In genomic region chr9:99032031-99032430, GRCm38 (mm10) we compare ENCODE assay signal across 27 mouse cellular contexts. TPM values are rescaled to one million over a fixed set of nuclear protein-coding genes. Genes with fewer than 3 reads are reported as not detected.
"Had no signal": no experiment of that assay in that cellular context is flagged by ENCODE, and none has a peak within 500 bp of the region (broad histone marks: within the 10 kb centered on the region; RNA-seq: fewer than 3 reads in every experiment).

No protein-coding gene starts in this region.

- H3K9me3 ChIP-seq: heart, embryonic 13.5 days; heart, embryonic 15.5 days; hindbrain, embryonic 13.5 days; hindbrain, embryonic 15.5 days; limb, embryonic 10.5 days; limb, embryonic 12.5 days; liver, embryonic 13.5 days had no signal

- H3K9ac ChIP-seq: heart, embryonic 13.5 days; heart, embryonic 15.5 days; hindbrain, embryonic 13.5 days; hindbrain, embryonic 15.5 days; limb, embryonic 12.5 days; liver, embryonic 13.5 days had no signal

- ATAC-seq: hindbrain, postnatal 0 days had no signal

- H3K27me3 ChIP-seq: heart, embryonic 13.5 days; heart, embryonic 15.5 days; hindbrain, embryonic 13.5 days; hindbrain, embryonic 15.5 days; limb, embryonic 12.5 days; liver, embryonic 13.5 days had no signal

- H3K4me1 ChIP-seq: heart, embryonic 13.5 days; heart, embryonic 15.5 days; hindbrain, embryonic 13.5 days; hindbrain, embryonic 15.5 days; limb, embryonic 10.5 days; limb, embryonic 12.5 days had no signal

- DNase-seq: gastrocnemius, postnatal 14 days; gastrocnemius, postnatal 36 days; heart, adult 11 months; heart, adult 2 months; heart, postnatal 14 days; heart, postnatal 36 days; kidney, adult 18-20 months; kidney, adult 8-10 months; kidney, postnatal 10 days; kidney, postnatal 25 days; kidney, postnatal 4 days; liver; liver, embryonic 13.5 days had no signal

- H3K4me3 ChIP-seq: heart, adult 2 months; heart, embryonic 13.5 days; heart, embryonic 15.5 days; hindbrain, embryonic 13.5 days; hindbrain, embryonic 15.5 days; layer of hippocampus, adult 2 months; left cerebral cortex, adult 2 months; limb, embryonic 10.5 days; limb, embryonic 12.5 days; liver, embryonic 13.5 days had no signal

- H3K4me2 ChIP-seq: heart, embryonic 11.5 days; heart, embryonic 13.5 days; heart, embryonic 15.5 days; hindbrain, embryonic 13.5 days; hindbrain, embryonic 15.5 days; limb, embryonic 12.5 days; liver, embryonic 11.5 days; liver, embryonic 13.5 days had no signal

- H3K36me3 ChIP-seq: heart, embryonic 15.5 days; hindbrain, embryonic 13.5 days; hindbrain, embryonic 15.5 days; limb, embryonic 10.5 days; limb, embryonic 12.5 days had no signal

- H3K27ac ChIP-seq: heart, adult 2 months; heart, embryonic 13.5 days; heart, embryonic 15.5 days; hindbrain, embryonic 13.5 days; hindbrain, embryonic 15.5 days; hindbrain, postnatal 0 days; layer of hippocampus, adult 2 months; left cerebral cortex, adult 2 months; limb, embryonic 10.5 days; limb, embryonic 12.5 days; liver, embryonic 13.5 days had no signal

RNA-seq across cellular contexts. Expression of gene Gm1123, which starts 3.5 kb away (rescaled TPM):
- polyA plus RNA-seq: gonadal fat pad, adult 2 months; heart, adult 2 months; heart, embryonic 13.5 days; hindbrain, embryonic 11.5 days; kidney, embryonic 14.5 days; limb, embryonic 10.5 days; limb, embryonic 12.5 days; liver, embryonic 11.5 days; liver, embryonic 13.5 days had no signal
